Mouse (Mus musculus) lung, postnatal 4 days (tissue): ENCODE data around the gene Pamr1.

Experiments used
- DNase-seq, 2 experiments: peaks; one replicate each; pipeline ENCODE4 v3.0.0; 2021

Pamr1 gene

GRCm38 (mm10) chr2:102663865-102664264, 114.1 kb downstream of the Pamr1 start:
- peak in 1 of 2 experiments; percentile 36 for DNase-seq

- no peak for DNase-seq
Observed at GRCm38 (mm10) chr2:102667981-102668380, 118.2 kb downstream of the Pamr1 start.

GRCm38 (mm10) chr2:102669580-102669979, 119.8 kb downstream of the Pamr1 start:
- no peak for DNase-seq

- no peak for DNase-seq
Observed at GRCm38 (mm10) chr2:102674582-102674981, 124.8 kb downstream of the Pamr1 start.

GRCm38 (mm10) chr2:102675275-102675674, 125.5 kb downstream of the Pamr1 start:
- DNase-seq: peak; percentile 51 to 70

- DNase-seq: no peak
Observed at GRCm38 (mm10) chr2:102676716-102677312, 127.0 kb downstream of the Pamr1 start.

- DNase-seq: no peak
Observed at GRCm38 (mm10) chr2:102677400-102677799, 127.6 kb downstream of the Pamr1 start.

GRCm38 (mm10) chr2:102681351-102681750, 131.5 kb downstream of the Pamr1 start:
- DNase-seq: no peak

GRCm38 (mm10) chr2:102682168-102682567, 132.4 kb downstream of the Pamr1 start:
- DNase-seq: peak; percentile 45 to 67

- no peak for DNase-seq
Observed at GRCm38 (mm10) chr2:102685371-102686107, 135.7 kb downstream of the Pamr1 start.

- DNase-seq: no peak
Observed at GRCm38 (mm10) chr2:102686108-102686450, 136.3 kb downstream of the Pamr1 start.
